ENCODE assay signal across 10 mouse cellular contexts in genomic region chr19:24173020-24173419, GRCm38 (mm10). TPM values are rescaled to one million over a fixed set of nuclear protein-coding genes. Genes with fewer than 3 reads are reported as not detected.
DNase-seq lines count a peak whose midpoint lies in the region; ATAC-seq and TF ChIP-seq lines count a peak whose summit lies in the region.
"Had no signal": no experiment of that assay in that cellular context is flagged by ENCODE, and none has a peak within 500 bp of the region (broad histone marks: within the 10 kb centered on the region; RNA-seq: fewer than 3 reads in every experiment).

No protein-coding gene starts in this region.

- ATAC-seq in heart, embryonic 15.5 days (replicated peaks; ENCODE audit: insufficient number of reproducible peaks, insufficient read depth, low FRiP score, low read depth): no peak
- no peak for ATAC-seq in embryonic facial prominence, embryonic 11.5 days (replicated peaks; ENCODE audit: insufficient number of reproducible peaks, low FRiP score, low TSS enrichment, low read depth)
- ATAC-seq in intestine, embryonic 14.5 days (replicated peaks; ENCODE audit: low FRiP score, low TSS enrichment, low read depth): no peak
- no peak for ATAC-seq in midbrain, postnatal 0 days (ENCODE audit: low FRiP score)
- ATAC-seq in erythroblast, adult 5-6 weeks (replicated peaks; ENCODE audit: low FRiP score, poor library complexity, severe bottlenecking): no peak

- H3K4me2 ChIP-seq in heart, embryonic 15.5 days: peak overlapping the region; percentile 89
- peak overlapping the region; percentile 82 for H3K4me2 ChIP-seq in embryonic facial prominence, embryonic 11.5 days (ENCODE audit: low read depth, low read length)
- H3K4me2 ChIP-seq in intestine, embryonic 14.5 days (ENCODE audit: low read length): peak overlapping the region; percentile 80
- peak overlapping the region; percentile 71 for H3K4me2 ChIP-seq in midbrain, postnatal 0 days (ENCODE audit: low read depth, low read length, poor library complexity, severe bottlenecking)

- no peaks in the 10 kb centered on the region for H3K36me3 ChIP-seq in heart, embryonic 15.5 days
- H3K36me3 ChIP-seq in embryonic facial prominence, embryonic 11.5 days (replicated peaks; ENCODE audit: control insufficient read depth, insufficient read depth, low read depth, low read length): no peaks in the 10 kb centered on the region
- H3K36me3 ChIP-seq in intestine, embryonic 14.5 days (ENCODE audit: control insufficient read depth, insufficient read depth, low read length): no peaks in the 10 kb centered on the region
- no peaks in the 10 kb centered on the region for H3K36me3 ChIP-seq in midbrain, postnatal 0 days (ENCODE audit: insufficient read depth, low read length)

- H3K4me3 ChIP-seq in heart, embryonic 15.5 days: peak overlapping the region; percentile 85
- H3K4me3 ChIP-seq in embryonic facial prominence, embryonic 11.5 days (ENCODE audit: low read depth, low read length): peak overlapping the region; percentile 79
- H3K4me3 ChIP-seq in intestine, embryonic 14.5 days (ENCODE audit: low read depth, low read length): peak overlapping the region; percentile 77
- H3K4me3 ChIP-seq in midbrain, postnatal 0 days (ENCODE audit: low read depth, low read length): peak overlapping the region; percentile 62

- H3K27ac ChIP-seq in heart, embryonic 15.5 days: peak overlapping the region; percentile 92
- no peak overlapping the region for H3K27ac ChIP-seq in embryonic facial prominence, embryonic 11.5 days (replicated peaks; ENCODE audit: low read depth, low read length)
- H3K27ac ChIP-seq in intestine, embryonic 14.5 days (ENCODE audit: low read depth): no peak overlapping the region
- H3K27ac ChIP-seq in midbrain, postnatal 0 days (ENCODE audit: low read depth, low read length): 0 out of 2 replicates have a peak overlapping the region, but pooled peaks have one; percentile 73

- intact Hi-C loops in heart, postnatal 36 days (cut with DNase I): loop anchor here (5.0 kb wide), 1 partner anchor 49 kb away; no protein-coding TSS in a partner anchor

- no peaks in the 10 kb centered on the region for H3K27me3 ChIP-seq in heart, embryonic 15.5 days
- H3K27me3 ChIP-seq in embryonic facial prominence, embryonic 11.5 days (ENCODE audit: control insufficient read depth, insufficient read depth, low read length): no peaks in the 10 kb centered on the region
- H3K27me3 ChIP-seq in intestine, embryonic 14.5 days (replicated peaks; ENCODE audit: control insufficient read depth, insufficient read depth, low read length): no peaks in the 10 kb centered on the region
- H3K27me3 ChIP-seq in midbrain, postnatal 0 days (ENCODE audit: insufficient read depth, low read length): no peaks in the 10 kb centered on the region

- H3K4me1 ChIP-seq in heart, embryonic 15.5 days (replicated peaks): peaks cover 49% of the 10 kb centered on the region
- H3K4me1 ChIP-seq in embryonic facial prominence, embryonic 11.5 days (ENCODE audit: control insufficient read depth, insufficient read depth, low read length): no peaks in the 10 kb centered on the region; the same call in 1 of the 2 replicates
- peaks cover 21% of the 10 kb centered on the region for H3K4me1 ChIP-seq in intestine, embryonic 14.5 days (replicated peaks; ENCODE audit: control insufficient read depth, insufficient read depth, low read length)
- H3K4me1 ChIP-seq in midbrain, postnatal 0 days (ENCODE audit: insufficient read depth, low read length): peaks cover 2% of the 10 kb centered on the region; the same call in 1 of the 2 replicates

- H3K9me3 ChIP-seq in heart, embryonic 15.5 days (replicated peaks): no peaks in the 10 kb centered on the region
- no peaks in the 10 kb centered on the region for H3K9me3 ChIP-seq in embryonic facial prominence, embryonic 11.5 days (replicated peaks; ENCODE audit: control insufficient read depth, low read length)
- H3K9me3 ChIP-seq in intestine, embryonic 14.5 days (ENCODE audit: control insufficient read depth, low read length): no peaks in the 10 kb centered on the region
- H3K9me3 ChIP-seq in midbrain, postnatal 0 days (ENCODE audit: low read length): no peaks in the 10 kb centered on the region

- peak overlapping the region; percentile 86 for H3K9ac ChIP-seq in heart, embryonic 15.5 days
- H3K9ac ChIP-seq in embryonic facial prominence, embryonic 11.5 days (replicated peaks; ENCODE audit: low read length): peak overlapping the region; percentile 91
- H3K9ac ChIP-seq in intestine, embryonic 14.5 days (ENCODE audit: low read length): no peak overlapping the region
- H3K9ac ChIP-seq in midbrain, postnatal 0 days (replicated peaks; ENCODE audit: low read length, poor library complexity, severe bottlenecking): peak overlapping the region; percentile 69; the same call in 1 of the 2 replicates

- no peak for DNase-seq in heart, postnatal 36 days
- no peak for DNase-seq in embryonic facial prominence, embryonic 11.5 days (ENCODE audit: low spot score)
- no peak for DNase-seq in intestine, embryonic 14.5 days (ENCODE audit: low spot score)
- no peak for DNase-seq in midbrain, postnatal 0 days (ENCODE audit: low spot score)
- DNase-seq in thymus, postnatal 10 days (ENCODE audit: low spot score in 2 of 2): no peak
- DNase-seq in gastrocnemius, adult 8-10 months (ENCODE audit: low spot score in 2 of 2): no peak
- DNase-seq: kidney, postnatal 14 days; right cerebral cortex, adult 18-20 months had no signal

- WGBS in heart, embryonic 15.5 days: 30% methylated on average over 6 of the region's 6 CpGs
- 33% methylated on average over 6 of the region's 6 CpGs for WGBS in embryonic facial prominence, embryonic 11.5 days
- WGBS in intestine, embryonic 14.5 days: 35% methylated on average over 6 of the region's 6 CpGs
- 21% methylated on average over 6 of the region's 6 CpGs for WGBS in midbrain, postnatal 0 days

- no peak for TF ChIP-seq CTCF in midbrain, postnatal 0 days (IDR thresholded peaks at IDR 0.05)

RNA-seq across cellular contexts. Expression of gene Tjp2, which starts 51.8 kb away (rescaled TPM):
- polyA plus RNA-seq in heart, embryonic 15.5 days (2015; fragmentation: Nextera tagmentation; extraction: Ambion mirVana): 21.9 and 24.4 TPM in 2 replicates
- total RNA-seq in heart, postnatal 36 days (2021): 10 to 100 TPM; 18.2 to 21.3 TPM
- 22.4 and 24.5 TPM in 2 replicates for polyA plus RNA-seq in embryonic facial prominence, embryonic 11.5 days (2014; fragmentation: Nextera tagmentation; extraction: Ambion mirVana)
- polyA plus RNA-seq in intestine, embryonic 14.5 days (2014; fragmentation: Nextera tagmentation; extraction: Ambion mirVana): 38.0 and 41.9 TPM in 2 replicates
- 18.2 and 18.7 TPM in 2 replicates for total RNA-seq in midbrain, postnatal 0 days (2014; rRNA removed)
- 11.0 and 11.2 TPM in 2 replicates for polyA plus RNA-seq in midbrain, postnatal 0 days (2015; fragmentation: Nextera tagmentation; extraction: Ambion mirVana)
- not detected in 2 replicates for total RNA-seq in erythroblast, adult 5-6 weeks (2015; ENCODE audit: low replicate concordance)
- total RNA-seq in erythroblast, adult 5-6 weeks (2017; ENCODE audit: low replicate concordance): 0.17 and 0.98 TPM in 2 replicates
- 1 to 10 TPM; 2.6 to 4.6 (median 4.0) TPM for total RNA-seq in gastrocnemius, adult 8-10 months (2022)

Comparison
In these comparisons a context has a peak if more than half of its experiments do, and no peak if none do; other contexts are left out.
1. H3K27ac ChIP-seq: peak in heart, embryonic 15.5 days (single experiment) and midbrain, postnatal 0 days (single experiment); none in embryonic facial prominence, embryonic 11.5 days (single experiment) and intestine, embryonic 14.5 days (single experiment).
2. Peak in every context shown above with its lines, with median percentiles within 50 percentile points of each other: H3K4me2 ChIP-seq and H3K4me3 ChIP-seq.